Mouse (Mus musculus) midbrain, embryonic 12.5 days (tissue): ENCODE data around the gene Tmem63b. TPM values are rescaled to one million over a fixed set of nuclear protein-coding genes. Genes with fewer than 3 reads are reported as not detected.

Experiments used
- ATAC-seq: fragments of 200-750 bp; cut with Nextera tagmentation; 2 replicates; pipeline ENCODE4 v1.8.0; 2017; ENCODE audit warnings: low read depth, moderate TSS enrichment, moderate library complexity; ENCODE audit not compliant: low FRiP score
- H3K27ac ChIP-seq: fragments of 300-500 bp; sonication (generic); replicated peaks from 2 replicates; pipeline ENCODE4 v1.5.1; 2016; ENCODE audit warnings: mild to moderate bottlenecking
- H3K27me3 ChIP-seq: fragments of 300-500 bp; sonication (generic); 2 replicates; pipeline ENCODE4 v1.6.1; 2016; ENCODE audit warnings: mild to moderate bottlenecking
- H3K36me3 ChIP-seq: fragments of 300-500 bp; sonication (generic); 2 replicates; pipeline ENCODE4 v1.6.1; 2016
- H3K4me1 ChIP-seq: fragments of 300-500 bp; sonication (generic); 2 replicates; pipeline ENCODE4 v1.6.1; 2016
- H3K4me2 ChIP-seq: fragments of 300-500 bp; sonication (generic); replicated peaks from 2 replicates; pipeline ENCODE4 v1.6.1; 2016; ENCODE audit warnings: mild to moderate bottlenecking, moderate library complexity
- H3K4me3 ChIP-seq: fragments of 300-500 bp; sonication (generic); 2 replicates; pipeline ENCODE4 v1.5.1; 2016; ENCODE audit warnings: mild to moderate bottlenecking
- H3K9ac ChIP-seq: fragments of 300-500 bp; sonication (generic); replicated peaks from 2 replicates; pipeline ENCODE4 v1.6.1; 2016; ENCODE audit warnings: mild to moderate bottlenecking, moderate library complexity
- H3K9me3 ChIP-seq: fragments of 300-500 bp; sonication (generic); 2 replicates; pipeline ENCODE4 v1.6.1; 2016; ENCODE audit warnings: mild to moderate bottlenecking
- WGBS: fragments of 180-500 bp; shearing (Covaris S2); methylation state at CpG from one replicate; pipeline ENCODE4 v1.1.7; 2016; 5-methylcytosine and 5-hydroxymethylcytosine counted together
- polyA plus RNA-seq: library from polyadenylated mRNA; unstranded; fragments of >200 nt; fragmentation: Nextera tagmentation; extraction: Ambion mirVana; gene quantifications from 2 replicates; pipeline ENCODE4 v1.2.1, GENCODE M21; 2016

The Tmem63b gene
- polyA plus RNA-seq, 1 experiment from 2014 or later, result 97.9 TPM

DNA sequence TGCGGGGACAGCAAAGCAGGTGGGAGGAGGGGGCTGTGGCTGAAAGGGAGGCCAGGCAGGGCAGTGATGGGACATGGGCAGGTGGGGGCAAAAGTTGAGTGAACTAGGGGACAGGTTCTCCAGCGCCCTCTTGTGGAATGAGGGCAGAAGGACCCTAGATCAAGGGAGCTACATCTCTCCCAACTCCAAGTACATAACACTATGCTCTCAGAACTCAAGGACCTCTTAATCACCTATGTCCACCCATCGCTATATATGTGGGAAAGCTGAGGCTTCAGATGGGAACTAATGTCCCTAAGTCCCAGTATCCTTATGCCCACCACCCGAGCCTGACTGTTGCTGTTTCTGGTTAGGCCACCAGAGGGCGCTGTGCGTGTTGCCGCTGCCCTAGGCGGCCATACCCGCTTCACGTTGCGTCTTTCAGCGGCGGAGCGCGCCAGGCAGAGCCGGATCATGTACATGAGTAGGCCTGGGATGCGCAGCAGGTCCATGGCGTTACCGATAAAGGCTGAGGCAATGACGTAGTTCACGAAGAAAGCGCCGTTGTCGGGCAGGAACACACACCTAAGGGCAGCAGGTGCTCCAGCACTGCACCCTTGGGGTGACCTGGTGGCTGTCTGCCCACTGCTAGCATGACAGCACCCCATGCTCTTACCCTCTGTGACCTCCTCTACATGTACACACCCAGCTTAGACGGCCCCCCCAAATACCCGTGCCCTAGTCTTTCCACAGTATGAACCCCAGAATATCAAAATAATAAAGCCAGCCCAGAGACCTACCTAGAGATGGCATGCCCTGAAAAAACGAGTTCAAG, 23.4 kb downstream of the Tmem63b start:
- Histone ChIP-seq H3K27me3 (no peaks in the 10 kb centered on the region), H3K4me3 (no peak overlapping the region), H3K27ac (no peak overlapping the region), H3K4me2 (no peak overlapping the region), H3K4me1 (0 out of 2 replicates have a peak, but pooled peaks cover 4% of the 10 kb centered on the region), H3K9me3 (no peaks in the 10 kb centered on the region), H3K9ac (no peak overlapping the region), H3K36me3 (peaks cover 71% of the 10 kb centered on the region)
- 23% methylated on average over 27 of the region's 27 CpGs for WGBS
- peak; percentile 70 for ATAC-seq

DNA sequence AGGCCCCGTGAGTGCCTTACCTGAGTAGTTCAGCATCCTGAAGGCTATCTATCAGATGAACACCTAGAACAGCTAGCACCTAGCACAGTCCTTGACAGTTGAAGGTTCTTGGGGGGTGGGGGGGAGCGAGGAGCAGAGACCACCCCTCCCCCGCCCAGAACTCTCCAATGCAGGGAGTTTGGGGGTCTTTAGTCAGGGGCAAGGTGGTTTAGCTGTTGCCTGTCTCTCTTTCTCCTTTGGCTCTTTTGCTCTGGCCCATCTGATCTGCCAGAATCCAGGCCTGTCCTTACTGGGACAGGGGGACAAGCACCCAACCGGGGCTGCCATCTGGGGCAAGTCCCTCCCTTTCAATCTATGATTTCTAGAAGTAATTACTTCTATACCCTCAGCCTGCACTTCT, 27.5 kb downstream of the Tmem63b start, which contains the start of gene Capn11:
Gene Capn11 (minus strand): TSS at position 101 of the 400 bp plus-strand sequence.
- 0 out of 2 replicates have a peak, but pooled peaks cover 4% of the 10 kb centered on the region for H3K4me1 ChIP-seq
- no peak for ATAC-seq
- peaks cover 30% of the 10 kb centered on the region for H3K36me3 ChIP-seq
- H3K9me3 ChIP-seq, result no peaks in the 10 kb centered on the region
- no peak within 1 kb of the TSS for H3K27ac ChIP-seq
- 78% methylated on average over 4 of the region's 4 CpGs for WGBS
- H3K4me2 ChIP-seq, result no peak within 1 kb of the TSS
- no peak within 1 kb of the TSS for H3K4me3 ChIP-seq
- no peaks in the 10 kb centered on the region for H3K27me3 ChIP-seq
- no peak within 1 kb of the TSS for H3K9ac ChIP-seq

DNA sequence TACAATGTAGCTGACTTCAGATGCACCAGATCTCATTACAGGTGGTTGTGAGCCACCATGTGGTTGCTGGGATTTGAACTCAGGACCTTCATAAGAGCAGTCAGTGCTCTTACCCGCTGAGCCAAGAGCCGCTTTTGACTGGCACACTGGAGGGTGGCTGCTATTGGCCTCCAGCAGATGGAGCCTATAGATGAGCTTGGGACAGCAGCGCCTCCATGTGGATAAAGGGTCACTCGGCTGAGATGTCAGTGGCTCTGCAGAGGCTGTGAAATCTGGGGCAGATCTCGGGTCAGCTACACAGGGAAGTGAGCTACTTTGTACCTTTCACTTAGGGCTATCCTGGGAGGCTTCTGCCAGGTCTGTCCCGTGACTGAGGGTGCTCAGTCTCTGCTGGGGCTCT, 30.9 kb downstream of the Tmem63b start:
- no peak for ATAC-seq
- Histone ChIP-seq H3K4me1 (no peaks in the 10 kb centered on the region), H3K27ac (no peak overlapping the region), H3K9ac (no peak overlapping the region), H3K27me3 (no peaks in the 10 kb centered on the region), H3K9me3 (no peaks in the 10 kb centered on the region), H3K4me3 (no peak overlapping the region), H3K36me3 (peaks cover 8% of the 10 kb centered on the region; the same call in 1 of the 2 replicates), H3K4me2 (no peak overlapping the region)
- WGBS, result 20% methylated on average over 6 of the region's 6 CpGs

DNA sequence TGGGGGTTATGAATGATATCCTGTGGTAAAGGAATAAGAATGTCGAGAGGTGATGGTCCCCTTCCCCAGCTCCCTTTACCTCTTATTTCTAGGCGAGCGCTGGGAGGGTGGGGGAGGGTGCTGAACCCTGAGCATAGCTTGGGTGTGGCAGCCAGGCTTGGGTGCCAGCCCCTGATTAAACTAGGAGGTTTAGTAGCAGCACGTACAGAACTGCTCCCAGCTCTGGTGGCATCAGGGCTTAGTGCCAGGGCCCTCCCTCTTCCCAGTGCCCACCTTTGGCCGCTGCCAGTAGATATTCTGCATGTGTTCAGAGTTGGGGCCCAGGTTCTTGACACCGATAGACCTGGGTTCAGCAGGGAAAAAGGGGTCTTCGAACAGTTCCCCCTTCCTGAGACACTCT, 33.5 kb downstream of the Tmem63b start:
- ATAC-seq, result no peak

DNA sequence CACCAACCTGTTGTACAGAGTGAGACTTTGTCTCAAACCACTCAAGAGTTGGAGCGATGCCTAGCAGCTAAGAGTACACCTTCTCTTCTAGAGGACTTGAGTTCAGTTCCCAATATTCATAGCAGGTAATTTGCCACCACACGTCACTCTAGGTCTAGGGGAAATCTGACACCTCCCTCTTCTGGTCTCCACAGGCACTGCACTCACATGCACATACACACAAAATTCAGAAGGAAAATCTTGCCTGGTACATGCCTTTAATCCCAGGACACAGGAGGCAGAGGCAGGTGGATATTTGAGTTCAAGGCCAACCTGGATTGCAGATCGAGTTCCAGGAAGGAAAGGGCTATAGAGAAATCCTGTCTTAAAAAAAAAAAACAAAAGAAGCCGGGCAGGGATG, 42.5 kb downstream of the Tmem63b start:
- H3K27me3 ChIP-seq, result no peaks in the 10 kb centered on the region
- no peak overlapping the region for H3K4me3 ChIP-seq
- ATAC-seq, result no peak
- 92% methylated on average over 4 of the region's 4 CpGs for WGBS
- no peaks in the 10 kb centered on the region for H3K36me3 ChIP-seq
- no peaks in the 10 kb centered on the region for H3K4me1 ChIP-seq
- H3K27ac ChIP-seq, result no peak overlapping the region
- no peak overlapping the region for H3K9ac ChIP-seq
- H3K4me2 ChIP-seq, result no peak overlapping the region
- no peaks in the 10 kb centered on the region for H3K9me3 ChIP-seq

More for the DNA sequence above, 33.5 kb downstream of the Tmem63b start:
- Histone ChIP-seq H3K27me3 (no peaks in the 10 kb centered on the region), H3K9me3 (no peaks in the 10 kb centered on the region), H3K4me2 (no peak overlapping the region), H3K36me3 (no peaks in the 10 kb centered on the region), H3K4me3 (no peak overlapping the region), H3K9ac (no peak overlapping the region), H3K4me1 (no peaks in the 10 kb centered on the region), H3K27ac (no peak overlapping the region)
- WGBS, result 78% methylated on average over 7 of the region's 7 CpGs

DNA sequence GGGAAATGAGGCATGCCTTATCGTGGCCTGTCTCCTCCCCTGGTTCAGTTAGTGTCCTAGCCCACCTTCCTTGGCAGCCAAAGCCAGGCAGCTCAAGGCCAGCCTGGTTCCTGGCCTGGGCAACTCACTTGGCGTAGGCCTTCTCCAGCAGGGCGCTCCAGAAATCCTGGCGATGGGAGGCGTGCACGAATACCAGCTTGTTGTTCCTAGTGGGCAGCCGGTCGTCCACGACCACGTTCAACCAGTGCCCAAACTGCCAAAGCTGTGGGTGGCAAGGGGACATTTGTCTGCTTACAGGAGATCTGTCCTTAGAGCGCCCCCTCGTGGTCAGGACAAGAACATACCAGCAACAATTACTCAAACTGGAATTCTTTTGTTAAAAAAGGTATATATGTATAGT, 44.0 kb downstream of the Tmem63b start:
- Histone ChIP-seq H3K4me3 (no peak overlapping the region), H3K36me3 (no peaks in the 10 kb centered on the region), H3K4me2 (no peak overlapping the region), H3K9me3 (no peaks in the 10 kb centered on the region), H3K27ac (no peak overlapping the region), H3K27me3 (no peaks in the 10 kb centered on the region), H3K4me1 (no peaks in the 10 kb centered on the region), H3K9ac (no peak overlapping the region)
- no peak for ATAC-seq
- WGBS, result 24% methylated on average over 12 of the region's 12 CpGs

DNA sequence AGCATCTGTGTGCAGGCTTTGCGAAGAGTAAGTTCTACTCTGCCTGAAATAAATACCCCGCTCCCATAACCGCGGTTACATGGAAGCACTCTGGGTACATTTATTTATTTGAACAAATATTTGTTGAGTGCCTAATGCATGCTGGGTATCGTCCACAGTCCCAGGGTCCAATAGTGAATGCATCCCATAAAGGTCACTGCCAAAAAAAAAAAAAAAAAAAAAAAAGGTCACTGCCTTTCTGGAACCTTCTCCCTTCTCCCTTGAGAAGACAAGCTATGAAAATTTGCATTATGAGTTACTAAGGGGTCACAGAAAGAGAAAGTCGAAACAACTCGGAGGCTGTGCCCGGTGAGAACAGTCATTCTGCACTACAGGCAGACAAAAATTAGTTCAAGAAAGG, 44.7 kb downstream of the Tmem63b start:
- no peaks in the 10 kb centered on the region for H3K36me3 ChIP-seq
- 88% methylated on average over 8 of the region's 8 CpGs for WGBS
- H3K4me1 ChIP-seq, result no peaks in the 10 kb centered on the region

DNA sequence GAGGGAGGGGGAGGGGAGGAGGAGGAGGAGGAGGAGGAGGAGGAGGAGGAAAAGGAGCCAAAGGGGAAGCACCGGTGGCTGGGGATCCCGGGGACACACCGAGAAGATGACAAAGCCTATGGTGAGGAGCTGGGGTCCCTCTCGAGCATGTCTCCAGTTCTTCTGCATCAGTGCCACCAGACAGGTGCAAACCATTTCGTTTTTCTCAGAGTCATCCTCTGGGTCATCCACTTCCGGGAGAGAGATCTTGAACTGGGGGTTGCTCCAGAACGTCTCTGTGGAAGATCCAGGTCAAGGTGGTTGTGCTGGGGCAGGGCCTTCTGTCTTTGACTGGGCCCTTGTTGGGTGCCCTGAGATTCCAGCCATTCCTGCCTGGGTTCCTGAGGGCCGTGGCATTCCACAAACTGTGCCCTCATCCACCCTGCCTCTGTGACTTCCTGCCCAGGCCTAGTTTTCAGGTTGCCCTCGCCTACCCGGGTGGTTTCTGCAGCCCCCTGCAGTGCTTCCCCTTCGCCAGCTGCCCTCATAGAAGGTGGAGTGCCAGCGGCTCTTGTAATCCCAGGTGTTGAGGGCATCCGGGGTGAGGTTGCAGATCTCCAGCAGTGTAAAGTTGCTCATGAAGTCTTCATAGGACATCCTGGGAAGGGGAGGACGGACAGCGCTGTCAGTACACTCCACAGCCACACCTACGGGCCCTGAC, 48.0 kb downstream of the Tmem63b start:
- H3K27me3 ChIP-seq, result no peaks in the 10 kb centered on the region
- 80% methylated on average over 16 of the region's 16 CpGs for WGBS
- H3K4me3 ChIP-seq, result no peak overlapping the region
- no peak overlapping the region for H3K27ac ChIP-seq
- no peaks in the 10 kb centered on the region for H3K36me3 ChIP-seq
- no peak overlapping the region for H3K9ac ChIP-seq
- ATAC-seq, result no peak
- no peak overlapping the region for H3K4me2 ChIP-seq
- no peaks in the 10 kb centered on the region for H3K4me1 ChIP-seq
- H3K9me3 ChIP-seq, result no peaks in the 10 kb centered on the region

More for the DNA sequence above, 44.7 kb downstream of the Tmem63b start:
- no peak overlapping the region for H3K9ac ChIP-seq
- H3K4me3 ChIP-seq, result no peak overlapping the region
- H3K4me2 ChIP-seq, result no peak overlapping the region
- H3K9me3 ChIP-seq, result no peaks in the 10 kb centered on the region
- no peak overlapping the region for H3K27ac ChIP-seq
- ATAC-seq, result no peak
- H3K27me3 ChIP-seq, result no peaks in the 10 kb centered on the region

DNA sequence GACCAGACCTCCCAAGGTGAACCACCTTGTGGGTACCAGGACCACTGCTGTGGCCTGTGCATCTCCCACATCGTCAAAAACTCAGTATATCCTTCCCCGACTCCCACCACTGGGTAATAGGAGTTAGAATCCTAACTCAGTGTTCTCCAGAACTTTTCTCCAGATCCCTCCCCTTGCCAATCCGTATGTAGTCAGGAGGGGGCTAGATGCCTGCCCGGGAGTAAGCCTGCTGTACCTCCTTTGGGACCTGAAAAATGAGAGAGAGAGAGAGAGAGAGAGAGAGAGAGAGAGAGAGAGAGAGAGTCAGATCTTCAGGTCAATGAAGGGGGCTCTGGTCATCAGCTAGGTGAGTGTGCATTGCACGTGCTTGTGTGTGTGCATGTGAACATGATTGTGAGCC, 52.7 kb downstream of the Tmem63b start:
- 83% methylated on average over 5 of the region's 5 CpGs for WGBS
- no peaks in the 10 kb centered on the region for H3K36me3 ChIP-seq
- H3K9me3 ChIP-seq, result no peaks in the 10 kb centered on the region
- no peak overlapping the region for H3K9ac ChIP-seq
- H3K27me3 ChIP-seq, result 0 out of 2 replicates have a peak, but pooled peaks cover 12% of the 10 kb centered on the region
- H3K27ac ChIP-seq, result no peak overlapping the region
- ATAC-seq, result no peak
- H3K4me3 ChIP-seq, result no peak overlapping the region
- H3K4me2 ChIP-seq, result no peak overlapping the region
- H3K4me1 ChIP-seq, result peaks cover 12% of the 10 kb centered on the region

DNA sequence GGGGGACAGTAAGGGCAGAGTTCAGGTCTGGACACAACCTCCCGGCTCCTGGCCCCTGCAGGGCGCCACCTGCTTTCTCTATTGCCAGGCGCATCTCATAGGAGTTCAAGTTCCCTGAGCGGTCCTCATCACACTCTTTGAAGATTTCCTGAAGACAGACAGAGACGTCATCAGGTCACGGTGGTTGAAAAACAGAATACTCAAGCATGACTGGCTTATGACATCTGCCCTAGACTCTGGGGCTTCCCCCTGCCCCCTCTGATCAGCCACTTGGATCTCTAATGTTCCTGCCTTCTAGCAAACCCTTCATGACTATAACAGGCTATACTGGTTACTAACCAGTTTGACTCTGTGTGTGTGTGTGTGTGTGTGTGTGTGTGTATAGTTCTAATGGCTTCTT, 54.8 kb downstream of the Tmem63b start:
- no peak overlapping the region for H3K9ac ChIP-seq
- WGBS, result 82% methylated on average over 6 of the region's 6 CpGs
- no peak overlapping the region for H3K27ac ChIP-seq
- no peak overlapping the region for H3K4me2 ChIP-seq
- no peaks in the 10 kb centered on the region for H3K9me3 ChIP-seq
- no peak overlapping the region for H3K4me3 ChIP-seq
- no peaks in the 10 kb centered on the region for H3K36me3 ChIP-seq
- peaks cover 12% of the 10 kb centered on the region for H3K4me1 ChIP-seq
- ATAC-seq, result no peak
- H3K27me3 ChIP-seq, result 0 out of 2 replicates have a peak, but pooled peaks cover 12% of the 10 kb centered on the region

DNA sequence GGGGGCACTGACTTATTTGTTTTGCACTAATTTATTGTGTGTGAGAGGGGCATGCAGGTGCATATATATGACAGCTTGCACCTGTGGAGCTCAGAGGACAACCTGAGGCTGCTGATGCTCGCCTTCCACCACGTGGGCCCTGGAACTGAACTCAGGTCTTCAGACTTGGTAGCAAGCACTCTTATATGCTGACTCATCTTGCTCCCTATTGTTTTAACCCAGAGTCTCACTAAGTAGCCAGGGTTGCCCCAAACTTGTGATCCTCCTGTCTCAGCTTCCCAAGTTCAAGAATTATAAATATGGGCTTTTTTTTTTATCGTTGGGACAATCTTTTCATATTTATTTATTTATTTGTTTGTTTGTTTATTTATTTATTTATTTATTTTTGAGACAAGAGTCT, 55.7 kb downstream of the Tmem63b start:
- Histone ChIP-seq H3K4me1 (peaks cover 16% of the 10 kb centered on the region), H3K4me2 (peak overlapping the region; percentile 69), H3K4me3 (peak overlapping the region; percentile 45), H3K36me3 (no peaks in the 10 kb centered on the region), H3K9me3 (no peaks in the 10 kb centered on the region), H3K27ac (no peak overlapping the region), H3K9ac (no peak overlapping the region), H3K27me3 (0 out of 2 replicates have a peak, but pooled peaks cover 12% of the 10 kb centered on the region)
- 53% methylated on average over 3 of the region's 3 CpGs for WGBS
- ATAC-seq, result no peak; the same call in 1 of the 2 replicates
